Mouse (Mus musculus): ENCODE measurements around the gene Ccdc141.
A peak's percentile ranks its signal among the peaks of the same experiment; 100 is the strongest.

Ccdc141 gene

DNA sequence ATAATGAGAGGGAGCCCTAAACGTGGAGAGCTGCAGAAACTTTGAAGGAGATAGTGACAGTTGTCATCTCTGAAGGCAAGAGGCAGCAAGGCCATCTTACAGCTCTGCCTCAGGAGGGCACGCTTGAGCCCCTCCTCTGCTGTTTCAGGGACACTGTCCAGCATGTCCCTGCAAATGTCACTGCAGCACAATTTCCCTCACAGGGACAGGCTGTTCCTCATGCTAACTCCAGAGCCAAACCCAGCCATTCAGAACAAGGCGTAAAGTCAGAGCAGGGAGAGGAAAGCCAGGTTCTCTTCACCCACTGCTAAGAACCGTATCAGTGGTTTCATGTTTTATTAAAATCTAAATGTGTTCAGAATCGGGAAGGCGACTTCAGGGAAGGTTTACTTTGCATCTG, 192.8 kb downstream of the Ccdc141 start:
- DNase-seq (ENCODE audit: low spot score), result no peak

GRCm38 (mm10) chr2:76972051-76972450, 198.4 kb downstream of the Ccdc141 start:
- no peak for DNase-seq (ENCODE audit: low spot score)

GRCm38 (mm10) chr2:76971069-76971468, 199.4 kb downstream of the Ccdc141 start:
- no peak for DNase-seq (ENCODE audit: low spot score)

- no peak for DNase-seq (ENCODE audit: low spot score)
These were observed 199.8 kb downstream of the Ccdc141 start for GRCm38 (mm10) chr2:76970669-76971068.

DNA sequence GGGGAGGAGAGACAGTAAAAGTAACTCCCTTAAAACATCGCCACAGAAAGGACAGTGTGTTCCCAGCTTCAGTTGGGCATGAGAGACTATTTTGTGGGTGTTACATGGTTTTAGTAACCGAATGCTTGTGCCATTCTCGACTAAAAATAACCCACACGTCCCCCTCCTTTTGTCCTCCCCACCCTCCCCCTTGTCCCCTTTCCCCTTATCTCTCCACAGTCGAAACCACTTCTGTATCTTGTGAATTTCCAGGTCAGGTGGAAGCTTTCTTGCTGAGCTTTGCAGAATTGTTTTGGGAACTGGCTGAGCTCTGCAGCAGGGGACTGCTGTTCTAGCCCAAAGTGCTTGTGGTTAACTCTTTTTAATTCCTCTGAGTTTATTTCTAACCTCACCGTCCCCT, 200.2 kb downstream of the Ccdc141 start:
- no peak for DNase-seq (ENCODE audit: low spot score)

GRCm38 (mm10) chr2:76969637-76970036, 200.8 kb downstream of the Ccdc141 start:
- no peak for DNase-seq (ENCODE audit: low spot score)

DNA sequence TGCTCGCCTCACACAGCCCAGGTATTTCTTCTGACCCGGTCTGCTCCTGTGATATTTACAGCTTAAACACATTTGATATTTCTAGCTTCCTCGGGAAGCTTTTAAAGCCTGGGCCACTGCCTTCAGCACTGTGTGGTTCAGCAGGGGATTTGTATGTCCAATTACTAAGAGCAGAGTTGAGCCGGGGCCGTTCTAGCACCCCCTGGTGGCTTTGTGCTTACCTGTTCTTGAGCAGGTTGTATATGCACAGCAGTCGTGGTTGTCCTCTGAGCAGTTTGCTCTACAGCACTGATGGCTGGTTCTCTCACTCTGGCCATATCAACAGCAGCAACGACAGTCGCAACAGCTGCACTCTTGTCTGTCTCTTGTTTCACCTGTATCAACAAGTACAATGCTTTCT, 201.5 kb downstream of the Ccdc141 start:
- peak; percentile 66 for DNase-seq (ENCODE audit: low spot score)

- no peak for DNase-seq (ENCODE audit: low spot score)
These were observed 203.9 kb downstream of the Ccdc141 start for GRCm38 (mm10) chr2:76966582-76966981.

DNA sequence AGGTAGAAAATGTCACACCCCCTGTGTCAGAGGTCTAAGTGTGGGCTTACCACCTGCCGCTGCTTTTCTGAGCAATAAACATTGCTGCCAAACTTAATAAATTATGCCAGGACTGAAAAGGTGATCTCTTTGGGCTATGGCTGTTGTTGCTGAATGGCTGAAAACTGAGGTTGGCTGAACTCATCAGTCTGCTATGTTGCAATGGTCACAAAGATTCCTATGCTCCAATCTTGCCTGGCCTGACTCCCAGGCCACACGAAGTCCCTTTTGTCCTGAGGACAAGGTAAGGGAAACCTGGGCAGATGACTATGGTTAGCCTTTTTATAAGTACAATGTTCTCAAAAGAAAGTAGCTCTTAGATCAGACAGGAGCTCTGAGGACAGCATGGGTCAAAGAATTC, 204.4 kb downstream of the Ccdc141 start:
- DNase-seq (ENCODE audit: low spot score), result no peak

GRCm38 (mm10) chr2:76965542-76965941, 204.9 kb downstream of the Ccdc141 start:
- no peak for DNase-seq (ENCODE audit: low spot score)

DNA sequence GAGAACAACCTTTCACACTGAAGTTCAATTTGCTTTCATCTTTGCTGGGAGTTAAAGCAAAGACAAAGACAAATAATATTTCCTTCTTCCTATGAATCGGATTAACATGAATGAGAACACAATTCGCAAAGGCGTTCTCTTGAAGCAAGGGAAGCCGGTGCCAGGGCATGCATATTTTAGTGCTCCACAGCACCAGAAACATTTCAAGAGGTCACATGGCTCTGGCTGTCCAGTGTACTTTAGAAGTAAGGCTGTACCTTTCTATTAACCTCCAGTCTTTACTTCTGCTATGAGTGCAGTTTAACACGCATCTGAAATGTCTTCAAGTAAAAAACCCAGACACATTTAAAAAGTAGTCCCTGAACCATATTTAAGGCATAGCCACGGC, 208.4 kb downstream of the Ccdc141 start:
- DNase-seq (ENCODE audit: low spot score), result no peak

- DNase-seq (ENCODE audit: low spot score), result no peak
These were observed 208.9 kb downstream of the Ccdc141 start for GRCm38 (mm10) chr2:76961420-76962044.
